Mouse (Mus musculus) CD8-positive naive resting alpha-beta T cell, adult 57 days (primary cell): Measurements from ENCODE around the gene Wnt6. TPM values are rescaled to one million over a fixed set of nuclear protein-coding genes. Genes with fewer than 3 reads are reported as not detected.

Experiments used
- total RNA-seq: library from RNA; stranded (reverse); gene quantifications from one replicate; pipeline ENCODE4 v1.2.4, GENCODE M21; 2023

The Wnt6 gene
- not detected for total RNA-seq

GRCm38 (mm10) chr1:74771845-74771930 is at the start of gene Wnt6:
TSS of gene Wnt6 (plus strand) at chr1:74771892.

GRCm38 (mm10) chr1:74748643-74749271 is 22.9 kb upstream of the Wnt6 start, which contains the start of gene Prkag3:
TSS of gene Prkag3 (minus strand) at chr1:74749221.

GRCm38 (mm10) chr1:74791249-74791648 is 19.6 kb downstream of the Wnt6 start, which contains the start of gene Wnt10a:
TSS of gene Wnt10a (plus strand) at chr1:74791516.

Other genes with a start within 250 kb of the Wnt6 start
- gene Plcd4, start 229.0 kb upstream of the Wnt6 start, total RNA-seq, result 0.37 TPM
- gene Usp37, start 227.6 kb upstream of the Wnt6 start, total RNA-seq, result 27.3 TPM
- gene Zfp142, start 183.6 kb upstream of the Wnt6 start, total RNA-seq, result 46.5 TPM
- gene Bcs1l, start 183.6 kb upstream of the Wnt6 start, total RNA-seq, result 10.9 TPM
- 51.3 TPM for gene Rnf25, start 170.5 kb upstream of the Wnt6 start, total RNA-seq
- not detected for gene Stk36, start 170.4 kb upstream of the Wnt6 start, total RNA-seq
- 68.1 TPM for gene Ttll4, start 110.1 kb upstream of the Wnt6 start, total RNA-seq
- 0.77 TPM for gene Cyp27a1, start 58.3 kb upstream of the Wnt6 start, total RNA-seq
- gene Prkag3, start 22.7 kb upstream of the Wnt6 start, total RNA-seq, result not detected
- gene Wnt10a, start 19.6 kb downstream of the Wnt6 start, total RNA-seq, result 0.31 TPM
- gene Cdk5r2, start 83.0 kb downstream of the Wnt6 start, total RNA-seq, result not detected
- gene Fev, start 113.5 kb downstream of the Wnt6 start, total RNA-seq, result not detected
- gene Cryba2, start 121.3 kb downstream of the Wnt6 start, total RNA-seq, result not detected
- not detected for gene Cfap65, start 163.7 kb downstream of the Wnt6 start, total RNA-seq
- 0.46 TPM for gene Ihh, start 179.8 kb downstream of the Wnt6 start, total RNA-seq